Mouse (Mus musculus) lung, embryonic 14.5 days (tissue): ENCODE data around the gene Lamc2. TPM values are rescaled to one million over a fixed set of nuclear protein-coding genes. Genes with fewer than 3 reads are reported as not detected.
A peak's percentile ranks its signal among the peaks of the same experiment; 100 is the strongest.

Experiments used
- ATAC-seq: fragments of 200-750 bp; cut with Nextera tagmentation; 2 replicates; pipeline ENCODE4 v1.8.0; 2017; ENCODE audit warnings: mild to moderate bottlenecking, moderate TSS enrichment, moderate library complexity; ENCODE audit not compliant: insufficient read depth
- DNase-seq: peaks from one replicate; pipeline ENCODE4 v3.0.0-alpha.2; 2015
- H3K27ac ChIP-seq: fragments of 300-500 bp; sonication (generic); 2 replicates; pipeline ENCODE4 v1.5.1; 2014; ENCODE audit warnings: low read depth, mild to moderate bottlenecking, moderate library complexity
- H3K27me3 ChIP-seq: fragments of 300-500 bp; sonication (generic); 2 replicates; pipeline ENCODE4 v1.6.1; 2014; ENCODE audit warnings: low read length, control low read depth; ENCODE audit not compliant: insufficient read depth
- H3K36me3 ChIP-seq: fragments of 300-500 bp; sonication (generic); 2 replicates; pipeline ENCODE4 v1.6.1; 2014; ENCODE audit warnings: control low read depth; ENCODE audit not compliant: insufficient read depth
- H3K4me1 ChIP-seq: fragments of 300-500 bp; sonication (generic); 2 replicates; pipeline ENCODE4 v1.6.1; 2014; ENCODE audit warnings: antibody characterized with exemption, control low read depth; ENCODE audit not compliant: insufficient read depth
- H3K4me2 ChIP-seq: fragments of 300-500 bp; sonication (generic); 2 replicates; pipeline ENCODE4 v1.6.1; 2014; ENCODE audit warnings: mild to moderate bottlenecking
- H3K4me3 ChIP-seq: fragments of 300-500 bp; sonication (generic); 2 replicates; pipeline ENCODE4 v1.5.1; 2014; ENCODE audit warnings: low read depth, low read length
- H3K9ac ChIP-seq: fragments of 300-500 bp; sonication (generic); 2 replicates; pipeline ENCODE4 v1.6.1; 2014
- H3K9me3 ChIP-seq: fragments of 300-500 bp; sonication (generic); 2 replicates; pipeline ENCODE4 v1.6.1; 2016; ENCODE audit warnings: low read depth, low read length, control low read depth
- CTCF ChIP-seq: IDR thresholded peaks from 2 replicates; pipeline ENCODE4 v1.5.1; 2016; ENCODE audit warnings: antibody characterized with exemption, low read depth
- WGBS: fragments of 180-500 bp; shearing (Covaris S2); extraction: QIAGEN DNeasy Blood & Tissue Kit; methylation state at CpG from one replicate; pipeline ENCODE4 v1.1.7; 2014; 5-methylcytosine and 5-hydroxymethylcytosine counted together
- polyA plus RNA-seq: library from polyadenylated mRNA; unstranded; fragments of >200 nt; fragmentation: Nextera tagmentation; extraction: Ambion mirVana; gene quantifications from 2 replicates; pipeline ENCODE4 v1.2.1, GENCODE M21; 2014

The Lamc2 gene
- polyA plus RNA-seq, 1 experiment from 2014 or later: 55.9 TPM

DNA sequence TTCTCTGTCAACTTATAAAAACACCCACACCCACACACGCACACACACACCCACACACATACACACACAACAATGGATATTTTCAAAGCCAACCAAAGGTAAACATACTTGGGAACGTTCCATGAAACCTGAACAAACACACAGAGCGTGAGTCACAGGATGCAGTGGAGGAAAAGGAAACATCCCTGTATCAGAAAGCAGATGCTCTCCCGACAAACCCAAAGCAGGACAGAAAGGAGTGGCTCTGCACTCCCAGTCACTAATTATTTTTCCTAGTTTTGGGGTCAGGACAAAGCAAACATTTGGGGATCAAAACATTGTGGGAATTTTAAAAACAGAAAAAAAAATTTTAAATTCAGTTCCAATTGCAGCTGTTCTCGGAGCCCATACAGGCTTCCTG is 38.1 kb upstream of the Lamc2 start:
- H3K27me3 ChIP-seq: no peaks in the 10 kb centered on the region
- H3K36me3 ChIP-seq: peaks cover 85% of the 10 kb centered on the region
- H3K4me2 ChIP-seq: no peak overlapping the region
- ATAC-seq (no peak), DNase-seq (peak; percentile 46)
- no peaks in the 10 kb centered on the region for H3K4me1 ChIP-seq
- no peak overlapping the region for H3K4me3 ChIP-seq
- H3K9ac ChIP-seq: no peak overlapping the region
- H3K27ac ChIP-seq: no peak overlapping the region
- TF ChIP-seq CTCF: no peak
- WGBS: 56% methylated on average over 5 of the region's 5 CpGs
- no peaks in the 10 kb centered on the region for H3K9me3 ChIP-seq

GRCm38 (mm10) chr1:153219376-153219775 is 33.1 kb upstream of the Lamc2 start:
- 53% methylated on average over 9 of the region's 9 CpGs for WGBS
- Histone ChIP-seq H3K9ac (no peak overlapping the region), H3K27me3 (no peaks in the 10 kb centered on the region), H3K36me3 (peaks cover 55% of the 10 kb centered on the region), H3K4me1 (no peaks in the 10 kb centered on the region), H3K9me3 (no peaks in the 10 kb centered on the region), H3K4me3 (no peak overlapping the region), H3K27ac (no peak overlapping the region), H3K4me2 (no peak overlapping the region)
- no peak for TF ChIP-seq CTCF
- DNase-seq (no peak), ATAC-seq (no peak)

DNA sequence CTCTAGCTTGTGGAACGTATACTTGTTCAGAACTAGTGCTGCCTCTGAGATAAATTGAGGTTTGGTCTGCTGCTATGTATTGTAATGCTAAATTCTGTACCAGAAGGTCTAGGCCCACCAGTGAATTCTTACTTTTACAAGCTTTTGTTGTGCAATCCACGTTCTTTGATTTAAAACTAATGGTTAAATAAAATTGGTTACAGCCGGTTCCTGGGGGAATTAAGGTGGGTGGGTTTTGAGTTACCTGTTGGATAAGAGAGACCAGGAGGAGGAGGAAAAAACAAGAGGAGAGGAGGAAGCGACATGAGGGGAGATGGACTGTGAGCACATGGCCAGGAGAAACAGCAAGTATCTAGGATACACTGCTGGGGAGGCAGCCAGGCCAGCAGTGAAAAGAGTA is 30.3 kb upstream of the Lamc2 start:
- Histone ChIP-seq H3K27ac (no peak overlapping the region), H3K4me2 (no peak overlapping the region), H3K4me3 (no peak overlapping the region), H3K27me3 (no peaks in the 10 kb centered on the region), H3K4me1 (no peaks in the 10 kb centered on the region), H3K9ac (no peak overlapping the region), H3K9me3 (no peaks in the 10 kb centered on the region), H3K36me3 (peaks cover 37% of the 10 kb centered on the region)
- 80% methylated on average over 4 of the region's 4 CpGs for WGBS
- TF ChIP-seq CTCF: no peak
- DNase-seq (no peak), ATAC-seq (no peak)

GRCm38 (mm10) chr1:153215676-153216075 is 29.4 kb upstream of the Lamc2 start:
- no peaks in the 10 kb centered on the region for H3K4me1 ChIP-seq
- no peaks in the 10 kb centered on the region for H3K27me3 ChIP-seq
- H3K36me3 ChIP-seq: peaks cover 29% of the 10 kb centered on the region
- no peaks in the 10 kb centered on the region for H3K9me3 ChIP-seq
- ATAC-seq (no peak), DNase-seq (no peak)
- no peak overlapping the region for H3K27ac ChIP-seq
- WGBS: 69% methylated on average over 5 of the region's 5 CpGs
- H3K4me2 ChIP-seq: no peak overlapping the region
- no peak for TF ChIP-seq CTCF
- no peak overlapping the region for H3K9ac ChIP-seq
- H3K4me3 ChIP-seq: no peak overlapping the region

GRCm38 (mm10) chr1:153210992-153211391 is 24.7 kb upstream of the Lamc2 start:
- WGBS: 27% methylated on average over 4 of the region's 4 CpGs
- no peak overlapping the region for H3K9ac ChIP-seq
- DNase-seq: no peak

GRCm38 (mm10) chr1:153210198-153210597 is 24.0 kb upstream of the Lamc2 start:
- DNase-seq: no peak
- Histone ChIP-seq H3K4me3 (no peak overlapping the region), H3K36me3 (no peaks in the 10 kb centered on the region), H3K9ac (no peak overlapping the region), H3K4me1 (no peaks in the 10 kb centered on the region), H3K9me3 (no peaks in the 10 kb centered on the region), H3K4me2 (no peak overlapping the region), H3K27ac (no peak overlapping the region), H3K27me3 (no peaks in the 10 kb centered on the region)
- no peak for TF ChIP-seq CTCF
- ATAC-seq: no peak
- WGBS: 76% methylated on average over 2 of the region's 2 CpGs

More at GRCm38 (mm10) chr1:153210992-153211391, 24.7 kb upstream of the Lamc2 start:
- no peak overlapping the region for H3K27ac ChIP-seq
- no peak for TF ChIP-seq CTCF
- no peaks in the 10 kb centered on the region for H3K9me3 ChIP-seq
- no peak overlapping the region for H3K4me2 ChIP-seq
- no peak overlapping the region for H3K4me3 ChIP-seq
- H3K36me3 ChIP-seq: no peaks in the 10 kb centered on the region
- H3K27me3 ChIP-seq: no peaks in the 10 kb centered on the region
- no peaks in the 10 kb centered on the region for H3K4me1 ChIP-seq
- no peak for ATAC-seq

- ATAC-seq: peak; percentile 70
- H3K4me3 ChIP-seq: no peak overlapping the region
- peak; percentile 47 for DNase-seq
- H3K4me1 ChIP-seq: 0 out of 2 replicates have a peak, but pooled peaks cover 4% of the 10 kb centered on the region
- peak overlapping the region; percentile 30; the same call in 1 of the 2 replicates for H3K27ac ChIP-seq
- 39% methylated on average over 8 of the region's 8 CpGs for WGBS
- H3K27me3 ChIP-seq: no peaks in the 10 kb centered on the region
- H3K36me3 ChIP-seq: no peaks in the 10 kb centered on the region
- H3K9me3 ChIP-seq: no peaks in the 10 kb centered on the region
- no peak overlapping the region for H3K9ac ChIP-seq
- TF ChIP-seq CTCF: no peak
- no peak overlapping the region for H3K4me2 ChIP-seq
Observed at GRCm38 (mm10) chr1:153202195-153202594, 15.9 kb upstream of the Lamc2 start.

- 0 out of 2 replicates have a peak, but pooled peaks cover 4% of the 10 kb centered on the region for H3K4me1 ChIP-seq
- no peak overlapping the region for H3K9ac ChIP-seq
- peak; percentile 55 for DNase-seq
- H3K4me2 ChIP-seq: no peak overlapping the region
- no peak overlapping the region for H3K4me3 ChIP-seq
- H3K27ac ChIP-seq: peak overlapping the region; percentile 30; the same call in 1 of the 2 replicates
- H3K27me3 ChIP-seq: no peaks in the 10 kb centered on the region
- H3K36me3 ChIP-seq: no peaks in the 10 kb centered on the region
- no peak for TF ChIP-seq CTCF
- no peaks in the 10 kb centered on the region for H3K9me3 ChIP-seq
- no peak for ATAC-seq
- WGBS: 29% methylated on average over 14 of the region's 14 CpGs
Observed at GRCm38 (mm10) chr1:153201448-153201847, 15.2 kb upstream of the Lamc2 start.
